8 mouse cellular contexts compared by ENCODE assay signal in genomic region chr2:150310952-150311884, GRCm38 (mm10). TPM values are rescaled to one million over a fixed set of nuclear protein-coding genes. Genes with fewer than 3 reads are reported as not detected.
DNase-seq lines count a peak whose midpoint lies in the region; ATAC-seq and TF ChIP-seq lines count a peak whose summit lies in the region.
"Not testable (repeated sequence)": the region's sequence is repeated elsewhere in the genome, so short reads cannot be mapped to it uniquely, and the experiment has no call there.

No protein-coding gene starts in this region.

- POLR2A ChIA-PET in Patski (lab: Charles Lee), result interaction anchor here (0.6 kb wide), 1 partner anchor 1415 kb away, joined by 3 read pairs; no protein-coding TSS in a partner anchor

- CTCF ChIA-PET in Patski (lab: Charles Lee), result not testable (repeated sequence)

- in situ Hi-C loops in Patski (cut with MboI; ENCODE audit: low pct_unique_long_range_greater_than_20kb), result not testable (repeated sequence)

- not testable (repeated sequence) for H3K27me3 ChIP-seq in Patski; hindbrain, embryonic 13.5 days

- peak overlapping the region; percentile 56 for H3K4me2 ChIP-seq in hindbrain, embryonic 13.5 days

- peak overlapping the region; percentile 67 for H3K9ac ChIP-seq in hindbrain, embryonic 13.5 days

- not testable (repeated sequence) for H3K4me1 ChIP-seq in hindbrain, embryonic 13.5 days (replicated peaks)

- peak; percentile 99 for ATAC-seq in Patski
- peak; percentile 99 for ATAC-seq in hindbrain, embryonic 13.5 days (ENCODE audit: low FRiP score)

- not testable (repeated sequence) for H3K36me3 ChIP-seq in hindbrain, embryonic 13.5 days

- not testable (repeated sequence) for H3K9me3 ChIP-seq in hindbrain, embryonic 13.5 days

- H3K27ac ChIP-seq in hindbrain, embryonic 13.5 days, result not testable (repeated sequence)

- TF ChIP-seq CTCF in Patski (IDR thresholded peaks at IDR 0.05), result not testable (repeated sequence)

- 19% methylated on average over 19 of the region's 19 CpGs for WGBS in hindbrain, embryonic 13.5 days

- DNase-seq in Patski (ENCODE audit: low read depth, low spot score), result peak; percentile 66
- DNase-seq in cerebellum, postnatal 14 days, result peak; percentile 88 to 92
- DNase-seq in frontal cortex, postnatal 14 days (ENCODE audit: low spot score in 2 of 2), result peak; percentile 82 to 83
- peak; percentile 60 to 85 for DNase-seq in layer of hippocampus, postnatal 25 days (ENCODE audit: extremely low spot score in 1 of 2, low spot score in 1 of 2)
- DNase-seq in lung, postnatal 25 days (ENCODE audit: low spot score), result peak; percentile 95
- DNase-seq in retina, embryonic 14.5 days (ENCODE audit: low spot score), result peak; percentile 85
- DNase-seq in thymus, postnatal 4 days, result peak; percentile 85

- H3K4me3 ChIP-seq in hindbrain, embryonic 13.5 days, result peak overlapping the region; percentile 49

RNA-seq across cellular contexts. Expression of gene Gm10130, which starts 12.3 kb away (rescaled TPM):
- 1.7 TPM for polyA plus RNA-seq in Patski (2021)
- 0.88 and 1.2 TPM in 2 replicates for polyA plus RNA-seq in hindbrain, embryonic 13.5 days (2015; fragmentation: Nextera tagmentation; extraction: Ambion mirVana)
- 1 to 10 TPM in 1 of 2 experiments, not detected in 1; 2.0 TPM for total RNA-seq in layer of hippocampus, postnatal 25 days (2021)

RNA-seq across cellular contexts. Expression of gene 3300002I08Rik, which starts 51.3 kb away (rescaled TPM):
- polyA plus RNA-seq in Patski (2021), result 3.8 TPM
- 14.9 and 15.8 TPM in 2 replicates for polyA plus RNA-seq in hindbrain, embryonic 13.5 days (2015; fragmentation: Nextera tagmentation; extraction: Ambion mirVana)
- 1 to 10 TPM; 7.2 to 7.7 TPM for total RNA-seq in layer of hippocampus, postnatal 25 days (2021)

RNA-seq across cellular contexts. Expression of gene Gm14124, which starts 53.9 kb away (rescaled TPM):
- 0.03 TPM for polyA plus RNA-seq in Patski (2021)
- polyA plus RNA-seq in hindbrain, embryonic 13.5 days (2015; fragmentation: Nextera tagmentation; extraction: Ambion mirVana), result not detected in 2 replicates
- under 1 TPM; 0.14 to 0.32 TPM for total RNA-seq in layer of hippocampus, postnatal 25 days (2021)

RNA-seq across cellular contexts. Expression of gene Gm21994, which starts 55.8 kb away (rescaled TPM):
- polyA plus RNA-seq in Patski (2021), result 2.8 TPM
- polyA plus RNA-seq in hindbrain, embryonic 13.5 days (2015; fragmentation: Nextera tagmentation; extraction: Ambion mirVana), result 3.2 and 4.3 TPM in 2 replicates
- 1 to 10 TPM; 6.5 to 7.5 TPM for total RNA-seq in layer of hippocampus, postnatal 25 days (2021)
